Mouse (Mus musculus): ENCODE results near the gene Bcar3. TPM values are rescaled to one million over a fixed set of nuclear protein-coding genes. Genes with fewer than 3 reads are reported as not detected.

Gene Bcar3
- total and polyA plus RNA-seq, 3 experiments: 47.4 to 61.2 (median 52.0) TPM

DNA sequence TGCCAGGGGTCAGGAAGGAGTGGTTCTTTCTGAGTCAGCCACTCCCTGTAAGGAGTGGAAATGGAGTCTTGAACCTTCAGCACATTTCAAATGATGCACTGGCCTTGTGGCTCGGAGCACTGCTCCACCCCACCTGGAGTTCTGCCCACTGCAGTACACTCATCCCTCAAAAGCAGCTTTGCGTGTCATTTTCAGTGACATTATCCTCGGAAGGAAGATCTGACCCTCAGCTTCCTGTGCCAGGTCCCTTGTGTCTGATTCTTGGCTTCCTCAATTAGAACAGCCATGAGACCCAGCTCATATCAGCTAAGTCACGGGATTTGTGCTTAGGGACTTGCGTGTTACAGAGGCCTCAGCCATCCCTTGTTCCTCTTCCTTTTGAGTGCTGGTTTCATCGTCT lies 203.9 kb downstream of the Bcar3 start:
- no peak overlapping the region for H3K9ac ChIP-seq (ENCODE audit: insufficient read depth, low read depth)
- H3K4me2 ChIP-seq (ENCODE audit: insufficient read depth, low read depth, poor library complexity, severe bottlenecking): no peak overlapping the region

DNA sequence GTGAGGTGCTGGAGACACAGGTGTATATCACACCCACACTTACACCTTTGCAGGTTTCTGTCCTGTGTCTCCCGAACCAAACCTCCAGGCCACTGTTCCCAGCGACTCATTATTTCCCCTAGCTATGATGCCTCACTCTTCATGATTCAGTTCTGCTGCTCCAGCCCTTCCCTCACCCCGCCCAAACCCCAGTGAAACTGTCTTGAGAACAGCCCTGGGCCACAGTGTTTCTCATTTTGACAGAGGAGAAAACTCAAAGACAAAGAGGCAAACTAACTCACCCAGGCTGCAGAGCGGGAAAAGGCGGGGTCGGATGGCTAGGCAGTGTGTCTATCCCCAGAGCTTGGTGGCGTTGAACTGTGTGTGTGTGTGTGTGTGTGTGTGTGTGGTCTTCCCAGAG lies 204.6 kb downstream of the Bcar3 start:
- DNase-seq (ENCODE audit: extremely low read depth): no peak
- Histone ChIP-seq H3K79me2 (replicated peaks; ENCODE audit: control insufficient read depth, extremely low read depth, insufficient read depth, poor library complexity, severe bottlenecking) (peaks cover 28% of the 10 kb centered on the region), H3K4me3 (replicated peaks in 1 of 3; ENCODE audit: low read depth in 2 of 3, low read length in 2 of 3, poor library complexity in 1 of 3) (no peak overlapping the region), H3K27ac (ENCODE audit: insufficient read depth, low read depth) (no peak overlapping the region), H3K9ac (ENCODE audit: insufficient read depth, low read depth) (no peak overlapping the region), H3K4me1 (ENCODE audit: control insufficient read depth in 1 of 2, insufficient read depth in 2 of 2) (peaks cover 20 to 80% of the 10 kb centered on the region in 2 experiments), H3K27me3 (replicated peaks) (no peaks in the 10 kb centered on the region), H3K36me3 (replicated peaks in 1 of 2; ENCODE audit: control insufficient read depth in 1 of 2, insufficient read depth in 1 of 2, low read length in 1 of 2) (peaks cover 3 to 82% of the 10 kb centered on the region in 2 experiments), H3K9me3 (replicated peaks; ENCODE audit: low read length) (no peaks in the 10 kb centered on the region), H3K4me2 (ENCODE audit: insufficient read depth, low read depth, poor library complexity, severe bottlenecking) (no peak overlapping the region)
- dilution Hi-C loops (cut with MboI; ENCODE audit: extremely low pct_ligation_motif_present, extremely low pct_unique_long_range_greater_than_20kb, low sequenced_read_pairs): no loop called here
- 0 out of 2 replicates have a peak, but pooled peaks have one; percentile 42 for TF ChIP-seq JUND (conservative IDR thresholded peaks at IDR 0.05; ENCODE audit: low read depth, low read length)
- no peak for TF ChIP-seq SMC3 (IDR thresholded peaks at IDR 0.05; ENCODE audit: low read depth, low read length)
- TF ChIP-seq IRF4 (IDR thresholded peaks at IDR 0.05; ENCODE audit: low read depth, low read length): 0 out of 2 replicates have a peak, but pooled peaks have one; percentile 11
- TF ChIP-seq TCF12 (IDR thresholded peaks at IDR 0.05; ENCODE audit: low read depth, low read length): no peak
- 0 out of 2 replicates have a peak, but pooled peaks have one; percentile 21 for TF ChIP-seq EP300 (IDR thresholded peaks at IDR 0.05; ENCODE audit: low read length)
- TF ChIP-seq JUN (IDR thresholded peaks at IDR 0.05; ENCODE audit: insufficient read depth, low read depth, low read length): peak; percentile 15; the same call in 1 of the 2 replicates
- in situ Hi-C loops (cut with MboI; ENCODE audit: low pct_ligation_motif_present, low pct_unique_long_range_greater_than_20kb, low sequenced_read_pairs): no loop called here

More for the DNA sequence above, 203.9 kb downstream of the Bcar3 start:
- H3K27ac ChIP-seq (ENCODE audit: insufficient read depth, low read depth): no peak overlapping the region
- peaks cover 3 to 82% of the 10 kb centered on the region in 2 experiments for H3K36me3 ChIP-seq (replicated peaks in 1 of 2; ENCODE audit: control insufficient read depth in 1 of 2, insufficient read depth in 1 of 2, low read length in 1 of 2)
- no peak for DNase-seq (ENCODE audit: extremely low read depth)
- dilution Hi-C loops (cut with MboI; ENCODE audit: extremely low pct_ligation_motif_present, extremely low pct_unique_long_range_greater_than_20kb, low sequenced_read_pairs) (no loop called here), in situ Hi-C loops (cut with MboI; ENCODE audit: low pct_ligation_motif_present, low pct_unique_long_range_greater_than_20kb, low sequenced_read_pairs) (no loop called here)
- TF ChIP-seq NELFE (IDR thresholded peaks at IDR 0.05; ENCODE audit: low read depth, low read length) (no peak), JUN (IDR thresholded peaks at IDR 0.05; ENCODE audit: insufficient read depth, low read depth, low read length) (no peak), KAT2A (IDR thresholded peaks at IDR 0.05; ENCODE audit: insufficient replicate concordance, low read length) (no peak)
- H3K79me2 ChIP-seq (replicated peaks; ENCODE audit: control insufficient read depth, extremely low read depth, insufficient read depth, poor library complexity, severe bottlenecking): peaks cover 28% of the 10 kb centered on the region
- H3K27me3 ChIP-seq (replicated peaks): no peaks in the 10 kb centered on the region
- no peak overlapping the region for H3K4me3 ChIP-seq (replicated peaks in 1 of 3; ENCODE audit: low read depth in 2 of 3, low read length in 2 of 3, poor library complexity in 1 of 3)
- H3K4me1 ChIP-seq (ENCODE audit: control insufficient read depth in 1 of 2, insufficient read depth in 2 of 2): peaks cover 20 to 79% of the 10 kb centered on the region in 2 experiments
- H3K9me3 ChIP-seq (replicated peaks; ENCODE audit: low read length): no peaks in the 10 kb centered on the region

GRCm38 (mm10) chr3:122499647-122500046 lies 205.7 kb downstream of the Bcar3 start:
- in situ Hi-C loops (cut with MboI; ENCODE audit: low pct_ligation_motif_present, low pct_unique_long_range_greater_than_20kb, low sequenced_read_pairs) (no loop called here), dilution Hi-C loops (cut with MboI; ENCODE audit: extremely low pct_ligation_motif_present, extremely low pct_unique_long_range_greater_than_20kb, low sequenced_read_pairs) (no loop called here)
- no peak for TF ChIP-seq BHLHE40 (IDR thresholded peaks at IDR 0.05; ENCODE audit: low read depth, low read length)
- no peak for TF ChIP-seq CHD1 (IDR thresholded peaks at IDR 0.05; ENCODE audit: low read depth, low read length)
- no peak for TF ChIP-seq MAX (IDR thresholded peaks at IDR 0.05; ENCODE audit: low read length)
- TF ChIP-seq ZC3H11A (IDR thresholded peaks at IDR 0.05; ENCODE audit: low read depth, low read length): no peak
- no peak for TF ChIP-seq USF2 (conservative IDR thresholded peaks at IDR 0.05; ENCODE audit: low read depth, low read length)
- TF ChIP-seq TBP (conservative IDR thresholded peaks at IDR 0.05; ENCODE audit: low read depth, low read length): no peak
- no peak for TF ChIP-seq JUND (conservative IDR thresholded peaks at IDR 0.05; ENCODE audit: low read depth, low read length)
- no peak for TF ChIP-seq POLR2AphosphoS2 (IDR thresholded peaks at IDR 0.05; ENCODE audit: low read depth, low read length)
- TF ChIP-seq RAD21 (IDR thresholded peaks at IDR 0.05; ENCODE audit: low read depth, low read length): no peak
- no peak for TF ChIP-seq MEF2A (IDR thresholded peaks at IDR 0.05; ENCODE audit: borderline replicate concordance, low read depth, low read length)
- no peak for TF ChIP-seq E2F4 (IDR thresholded peaks at IDR 0.05; ENCODE audit: insufficient replicate concordance, low read depth, low read length)
- TF ChIP-seq RCOR1 (conservative IDR thresholded peaks at IDR 0.05; ENCODE audit: low read depth, low read length): no peak
- no peak for TF ChIP-seq IRF4 (IDR thresholded peaks at IDR 0.05; ENCODE audit: low read depth, low read length)
- no peak for TF ChIP-seq ELF1 (IDR thresholded peaks at IDR 0.05; ENCODE audit: low read depth, low read length)
- no peak overlapping the region for H3K4me3 ChIP-seq (replicated peaks in 1 of 3; ENCODE audit: low read depth in 2 of 3, low read length in 2 of 3, poor library complexity in 1 of 3)
- no peaks in the 10 kb centered on the region for H3K9me3 ChIP-seq (replicated peaks; ENCODE audit: low read length)
- no peak overlapping the region for H3K27ac ChIP-seq (ENCODE audit: insufficient read depth, low read depth)
- no peak overlapping the region for H3K9ac ChIP-seq (ENCODE audit: insufficient read depth, low read depth)
- peaks cover 20 to 70% of the 10 kb centered on the region in 2 experiments for H3K4me1 ChIP-seq (ENCODE audit: control insufficient read depth in 1 of 2, insufficient read depth in 2 of 2)
- peaks cover 6 to 81% of the 10 kb centered on the region in 2 experiments for H3K36me3 ChIP-seq (replicated peaks in 1 of 2; ENCODE audit: control insufficient read depth in 1 of 2, insufficient read depth in 1 of 2, low read length in 1 of 2)
- H3K27me3 ChIP-seq (replicated peaks): no peaks in the 10 kb centered on the region
- peaks cover 26% of the 10 kb centered on the region for H3K79me2 ChIP-seq (replicated peaks; ENCODE audit: control insufficient read depth, extremely low read depth, insufficient read depth, poor library complexity, severe bottlenecking)
- DNase-seq (ENCODE audit: extremely low read depth): no peak
- H3K4me2 ChIP-seq (ENCODE audit: insufficient read depth, low read depth, poor library complexity, severe bottlenecking): no peak overlapping the region
